Mouse (Mus musculus) olfactory bulb, adult 2 months (tissue): ENCODE results near the gene Prss34.

Experiments
- CTCF ChIP-seq: fragments of 200-500 bp; IDR thresholded peaks from 2 replicates; pipeline ENCODE4 v1.5.1; 2012; ENCODE audit warnings: low read depth, mild to moderate bottlenecking, low read length, moderate library complexity; ENCODE audit not compliant: insufficient read depth
- POLR2A ChIP-seq: fragments of 200-500 bp; IDR thresholded peaks from 2 replicates; pipeline ENCODE4 v1.6.1; 2012; ENCODE audit warnings: mild to moderate bottlenecking, low read depth, low read length, moderate library complexity; ENCODE audit not compliant: insufficient read depth

DNA sequence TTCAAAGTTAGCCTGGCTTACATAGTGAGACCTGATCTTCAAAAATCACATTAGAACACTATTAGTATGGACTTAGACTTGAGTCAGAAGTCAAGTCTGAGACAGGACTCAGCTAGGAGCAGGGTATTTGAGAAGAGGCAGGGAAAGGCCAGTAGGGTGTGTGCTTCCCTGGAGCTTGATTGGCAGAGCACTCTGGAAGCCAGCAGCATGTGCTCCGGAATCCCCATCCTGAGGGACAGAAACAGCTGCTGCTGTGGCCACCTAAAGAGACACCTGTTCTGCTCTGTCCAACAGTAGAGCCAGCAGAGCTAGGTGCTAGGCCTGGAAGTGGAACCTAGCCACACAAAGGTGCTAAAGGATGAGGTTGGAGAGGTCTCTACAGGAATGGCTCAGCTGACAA lies 4.1 kb upstream of the Prss34 start:
- TF ChIP-seq POLR2A: no peak
- TF ChIP-seq CTCF: no peak
